Mouse (Mus musculus) ES-Bruce4 (cell line): ENCODE measurements at regions not wholly inside any gene's neighbourhood (a gene's known extent, or its start where the extent isn't known, plus 50 kb on each side); places are given as distances from the start of the nearest gene placed in this dataset.

Experiments
- H3K27ac ChIP-seq: 2 replicates; pipeline ENCODE4 v1.5.1; 2012; ENCODE audit warnings: low read length, inconsistent platforms; ENCODE audit not compliant: insufficient read depth
- H3K27me3 ChIP-seq: 2 replicates; pipeline ENCODE4 v1.6.1; 2012; ENCODE audit warnings: mild to moderate bottlenecking, low read length, inconsistent platforms; ENCODE audit not compliant: control insufficient read depth, poor library complexity, insufficient read depth, severe bottlenecking
- H3K36me3 ChIP-seq: 2 replicates; pipeline ENCODE4 v1.6.1; 2012; ENCODE audit warnings: inconsistent platforms, mild to moderate bottlenecking, low read length, moderate library complexity; ENCODE audit not compliant: control insufficient read depth, poor library complexity, insufficient read depth, severe bottlenecking
- H3K4me1 ChIP-seq: one replicate; pipeline ENCODE4 v1.8.1; 2011; ENCODE audit warnings: low read length; ENCODE audit not compliant: control insufficient read depth, insufficient read depth
- H3K4me3 ChIP-seq: 2 replicates; pipeline ENCODE4 v1.5.1; 2011; ENCODE audit warnings: low read depth, mild to moderate bottlenecking, low read length
- H3K9ac ChIP-seq: 2 replicates; pipeline ENCODE4 v1.6.1; 2012; ENCODE audit warnings: low read depth, mild to moderate bottlenecking, inconsistent platforms; ENCODE audit not compliant: poor library complexity, severe bottlenecking
- H3K9me3 ChIP-seq: replicated peaks from 2 replicates; pipeline ENCODE4 v1.6.1; 2012; ENCODE audit warnings: mild to moderate bottlenecking, low read length, inconsistent platforms; ENCODE audit not compliant: control insufficient read depth, poor library complexity, insufficient read depth, severe bottlenecking
- CTCF ChIP-seq: IDR thresholded peaks from one replicate; pipeline ENCODE4 v1.8.1; 2011; ENCODE audit warnings: low read depth, low read length
- EP300 ChIP-seq: IDR thresholded peaks from 2 replicates; pipeline ENCODE4 v1.6.1; 2011; ENCODE audit warnings: low read depth, low read length; ENCODE audit not compliant: insufficient read depth
- POLR2A ChIP-seq: IDR thresholded peaks from one replicate; pipeline ENCODE4 v1.8.1; 2011; ENCODE audit warnings: low read length; ENCODE audit not compliant: insufficient read depth

GRCm38 (mm10) chr7:134525041-134525440, 139.6 kb upstream of the D7Ertd443e start:
- H3K9ac ChIP-seq: no peak overlapping the region
- no peaks in the 10 kb centered on the region for H3K4me1 ChIP-seq
- TF ChIP-seq EP300: no peak
- TF ChIP-seq CTCF: no peak
- TF ChIP-seq POLR2A: no peak
- H3K27me3 ChIP-seq: no peaks in the 10 kb centered on the region
- no peaks in the 10 kb centered on the region for H3K36me3 ChIP-seq
- H3K9me3 ChIP-seq: no peaks in the 10 kb centered on the region
- no peak overlapping the region for H3K27ac ChIP-seq
- no peak overlapping the region for H3K4me3 ChIP-seq

- Histone ChIP-seq H3K27me3 (no peaks in the 10 kb centered on the region), H3K4me1 (no peaks in the 10 kb centered on the region), H3K27ac (no peak overlapping the region), H3K9ac (no peak overlapping the region), H3K4me3 (no peak overlapping the region), H3K36me3 (no peaks in the 10 kb centered on the region), H3K9me3 (no peaks in the 10 kb centered on the region)
- TF ChIP-seq CTCF (no peak), POLR2A (no peak), EP300 (no peak)
These were observed 140.0 kb upstream of the D7Ertd443e start for GRCm38 (mm10) chr7:134525461-134525860.

GRCm38 (mm10) chr7:134527351-134527750, 141.9 kb upstream of the D7Ertd443e start:
- no peak overlapping the region for H3K27ac ChIP-seq
- H3K4me3 ChIP-seq: no peak overlapping the region
- no peaks in the 10 kb centered on the region for H3K36me3 ChIP-seq
- H3K9me3 ChIP-seq: no peaks in the 10 kb centered on the region
- H3K4me1 ChIP-seq: no peaks in the 10 kb centered on the region
- TF ChIP-seq POLR2A (no peak), EP300 (no peak), CTCF (no peak)
- no peak overlapping the region for H3K9ac ChIP-seq
- no peaks in the 10 kb centered on the region for H3K27me3 ChIP-seq

DNA sequence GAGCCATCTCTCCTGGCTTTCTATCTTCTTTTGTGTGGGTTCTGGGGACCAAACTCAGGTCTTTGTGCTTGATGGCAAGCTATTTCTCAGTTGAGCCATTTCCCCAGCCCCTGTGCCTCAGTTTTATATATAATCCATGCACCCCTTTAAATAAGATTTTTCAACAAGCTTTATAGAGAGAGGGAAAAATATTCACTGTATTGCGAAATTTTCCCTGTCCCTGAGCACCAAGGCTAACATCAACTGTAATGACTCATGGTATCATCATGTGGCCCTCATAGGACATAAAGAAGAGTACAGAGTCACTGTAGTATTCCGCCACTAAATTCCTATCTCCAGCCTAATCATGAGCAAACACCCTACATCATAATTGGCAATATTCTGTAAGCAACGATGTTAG, 142.4 kb upstream of the Dock1 start:
- Histone ChIP-seq H3K4me1 (no peaks in the 10 kb centered on the region), H3K27ac (no peak overlapping the region), H3K4me3 (no peak overlapping the region), H3K9ac (no peak overlapping the region), H3K27me3 (no peaks in the 10 kb centered on the region), H3K9me3 (no peaks in the 10 kb centered on the region), H3K36me3 (no peaks in the 10 kb centered on the region)
- no peak for TF ChIP-seq EP300
- no peak for TF ChIP-seq POLR2A
- no peak for TF ChIP-seq CTCF

GRCm38 (mm10) chr7:134534821-134535220, 135.6 kb upstream of the Dock1 start:
- Histone ChIP-seq H3K27me3 (no peaks in the 10 kb centered on the region), H3K4me3 (no peak overlapping the region), H3K4me1 (no peaks in the 10 kb centered on the region), H3K36me3 (no peaks in the 10 kb centered on the region), H3K9ac (no peak overlapping the region), H3K9me3 (no peaks in the 10 kb centered on the region), H3K27ac (no peak overlapping the region)
- TF ChIP-seq POLR2A: no peak
- TF ChIP-seq EP300: no peak
- no peak for TF ChIP-seq CTCF

GRCm38 (mm10) chr7:134541699-134542098, 128.8 kb upstream of the Dock1 start:
- Histone ChIP-seq H3K27me3 (no peaks in the 10 kb centered on the region), H3K4me1 (no peaks in the 10 kb centered on the region), H3K36me3 (no peaks in the 10 kb centered on the region), H3K4me3 (no peak overlapping the region), H3K9ac (no peak overlapping the region), H3K27ac (no peak overlapping the region), H3K9me3 (no peaks in the 10 kb centered on the region)
- TF ChIP-seq POLR2A (no peak), EP300 (no peak), CTCF (no peak)
